Mouse (Mus musculus) lung, embryonic 15.5 days (tissue): ENCODE data around the gene Gm21725. TPM values are rescaled to one million over a fixed set of nuclear protein-coding genes. Genes with fewer than 3 reads are reported as not detected.
"Not testable (repeated sequence)": the region's sequence is repeated elsewhere in the genome, so short reads cannot be mapped to it uniquely, and the experiment has no call there.

Experiments used
- ATAC-seq: fragments of 200-750 bp; cut with Nextera tagmentation; 2 replicates; pipeline ENCODE4 v1.8.0; 2017; ENCODE audit warnings: moderate number of reproducible peaks, borderline replicate concordance; ENCODE audit not compliant: low FRiP score, low TSS enrichment; ENCODE audit errors: extremely low read depth
- H3K27ac ChIP-seq: fragments of 300-500 bp; sonication (generic); 2 replicates; pipeline ENCODE4 v1.5.1; 2015; ENCODE audit warnings: moderate library complexity, mild to moderate bottlenecking, inconsistent platforms
- H3K27me3 ChIP-seq: fragments of 300-500 bp; sonication (generic); 2 replicates; pipeline ENCODE4 v1.6.1; 2015; ENCODE audit warnings: inconsistent platforms
- H3K36me3 ChIP-seq: fragments of 300-500 bp; sonication (generic); 2 replicates; pipeline ENCODE4 v1.6.1; 2015; ENCODE audit warnings: inconsistent platforms
- H3K4me1 ChIP-seq: fragments of 300-500 bp; sonication (generic); 2 replicates; pipeline ENCODE4 v1.6.1; 2015; ENCODE audit warnings: inconsistent platforms
- H3K4me2 ChIP-seq: fragments of 300-500 bp; sonication (generic); 2 replicates; pipeline ENCODE4 v1.6.1; 2015; ENCODE audit warnings: inconsistent platforms, mild to moderate bottlenecking, moderate library complexity
- H3K4me3 ChIP-seq: fragments of 300-500 bp; sonication (generic); 2 replicates; pipeline ENCODE4 v1.5.1; 2015; ENCODE audit warnings: mild to moderate bottlenecking, inconsistent platforms
- H3K9ac ChIP-seq: fragments of 300-500 bp; sonication (generic); 2 replicates; pipeline ENCODE4 v1.6.1; 2015; ENCODE audit warnings: inconsistent platforms
- H3K9me3 ChIP-seq: fragments of 300-500 bp; sonication (generic); 2 replicates; pipeline ENCODE4 v1.6.1; 2016; ENCODE audit warnings: inconsistent platforms
- WGBS: fragments of 180-500 bp; shearing (Covaris S2); methylation state at CpG from one replicate; pipeline ENCODE4 v1.1.7; 2015; 5-methylcytosine and 5-hydroxymethylcytosine counted together
- polyA plus RNA-seq: library from polyadenylated mRNA; unstranded; fragments of >200 nt; fragmentation: Nextera tagmentation; extraction: Ambion mirVana; gene quantifications from 2 replicates; pipeline ENCODE4 v1.2.1, GENCODE M21; 2015

The Gm21725 gene
- not detected in 2 replicates for polyA plus RNA-seq

DNA sequence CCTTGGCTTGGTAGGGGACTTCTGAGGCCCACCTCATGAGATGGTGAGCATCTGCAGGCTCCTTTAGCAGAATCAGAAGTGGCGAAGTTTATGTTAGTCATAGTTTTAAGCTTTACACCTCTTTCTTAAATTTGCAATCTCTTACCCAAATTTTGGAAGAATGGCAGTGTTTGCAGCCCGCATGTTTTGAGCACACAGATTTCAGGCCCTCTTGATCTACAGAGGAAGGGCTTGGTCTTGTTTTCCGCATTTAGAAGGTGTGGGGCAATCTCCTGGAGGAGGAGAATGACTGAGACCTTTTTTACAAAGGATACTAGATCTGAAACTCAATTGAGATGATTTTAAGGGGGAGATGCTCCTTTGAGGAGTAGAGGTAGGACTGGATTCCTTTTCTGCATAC is at the start of gene Gm21725:
Gene Gm21725, minus strand, starts transcription at position 101 of the 400 bp plus-strand sequence.
- H3K4me3 ChIP-seq, H3K9ac ChIP-seq, H3K9me3 ChIP-seq, ATAC-seq, H3K4me2 ChIP-seq, H3K4me1 ChIP-seq, H3K27ac ChIP-seq, H3K36me3 ChIP-seq, H3K27me3 ChIP-seq: not testable (repeated sequence)
- no CpG with 5 or more reads among the region's 3 CpGs for WGBS

Other genes starting within 250 kb of the Gm21725 start
- gene Gm21891, start 215.6 kb downstream of the Gm21725 start, polyA plus RNA-seq = not detected in 2 replicates
- gene Gm21425, start 187.1 kb downstream of the Gm21725 start, polyA plus RNA-seq = not detected in 2 replicates
- gene Gm21828, start 125.1 kb downstream of the Gm21725 start, polyA plus RNA-seq = not detected in 2 replicates
- not detected in 2 replicates for gene Gm21440, start 96.7 kb downstream of the Gm21725 start, polyA plus RNA-seq
- not detected in 2 replicates for gene Gm21454, start 96.6 kb downstream of the Gm21725 start, polyA plus RNA-seq
- not detected in 2 replicates for gene Gm21866, start 116.5 kb upstream of the Gm21725 start, polyA plus RNA-seq
- gene Gm20773, start 145.0 kb upstream of the Gm21725 start, polyA plus RNA-seq = not detected in 2 replicates